Mouse (Mus musculus): ENCODE data around the gene Fam169b. TPM values are rescaled to one million over a fixed set of nuclear protein-coding genes. Genes with fewer than 3 reads are reported as not detected.
"Not testable (repeated sequence)": the region's sequence is repeated elsewhere in the genome, so short reads cannot be mapped to it uniquely, and the experiment has no call there.

Gene Fam169b
- total RNA-seq, 1 experiment from 2014 or later, result 0.55 TPM

- ATAC-seq (replicated peaks; ENCODE audit: low read depth, poor library complexity, severe bottlenecking), result peak; percentile 79
Observed at GRCm38 (mm10) chr7:68282304-68283132, 8.9 kb downstream of the Fam169b start.

GRCm38 (mm10) chr7:68283133-68283520 is 9.5 kb downstream of the Fam169b start:
- ATAC-seq (replicated peaks; ENCODE audit: low read depth, poor library complexity, severe bottlenecking), result not testable (repeated sequence)

- ATAC-seq (replicated peaks; ENCODE audit: low read depth, poor library complexity, severe bottlenecking), result 0 out of 2 replicates have a peak, but pooled peaks have one; percentile 7
Observed at GRCm38 (mm10) chr7:68283776-68284175, 10.1 kb downstream of the Fam169b start.

- ATAC-seq (replicated peaks; ENCODE audit: low read depth, poor library complexity, severe bottlenecking), result no peak
Observed at GRCm38 (mm10) chr7:68285851-68286298, 12.2 kb downstream of the Fam169b start.

- ATAC-seq (replicated peaks; ENCODE audit: low read depth, poor library complexity, severe bottlenecking), result no peak
Observed at GRCm38 (mm10) chr7:68286526-68287481, 13.2 kb downstream of the Fam169b start.

GRCm38 (mm10) chr7:68287582-68287981 is 13.9 kb downstream of the Fam169b start:
- ATAC-seq (replicated peaks; ENCODE audit: low read depth, poor library complexity, severe bottlenecking), result no peak

- not testable (repeated sequence) for ATAC-seq (replicated peaks; ENCODE audit: low read depth, poor library complexity, severe bottlenecking)
Observed at GRCm38 (mm10) chr7:68288000-68288399, 14.4 kb downstream of the Fam169b start.

GRCm38 (mm10) chr7:68289081-68289480 is 15.4 kb downstream of the Fam169b start:
- no peak for ATAC-seq (replicated peaks; ENCODE audit: low read depth, poor library complexity, severe bottlenecking)

GRCm38 (mm10) chr7:68291603-68292002 is 18.0 kb downstream of the Fam169b start:
- ATAC-seq (replicated peaks; ENCODE audit: low read depth, poor library complexity, severe bottlenecking), result no peak

GRCm38 (mm10) chr7:68293997-68294789 is 20.6 kb downstream of the Fam169b start:
- ATAC-seq (replicated peaks; ENCODE audit: low read depth, poor library complexity, severe bottlenecking), result no peak

GRCm38 (mm10) chr7:68296487-68296886 is 22.8 kb downstream of the Fam169b start:
- 0 out of 2 replicates have a peak, but pooled peaks have one; percentile 20 for ATAC-seq (replicated peaks; ENCODE audit: low read depth, poor library complexity, severe bottlenecking)

- peak; percentile 33; the same call in 1 of the 2 replicates for ATAC-seq (replicated peaks; ENCODE audit: low read depth, poor library complexity, severe bottlenecking)
Observed at GRCm38 (mm10) chr7:68298381-68299076, 24.9 kb downstream of the Fam169b start.

GRCm38 (mm10) chr7:68301160-68301559 is 27.5 kb downstream of the Fam169b start:
- ATAC-seq (replicated peaks; ENCODE audit: low read depth, poor library complexity, severe bottlenecking), result no peak

GRCm38 (mm10) chr7:68302586-68303433 is 29.2 kb downstream of the Fam169b start:
- peak; percentile 95 for ATAC-seq (replicated peaks; ENCODE audit: low read depth, poor library complexity, severe bottlenecking)

GRCm38 (mm10) chr7:68303685-68304084 is 30.0 kb downstream of the Fam169b start:
- ATAC-seq (replicated peaks; ENCODE audit: low read depth, poor library complexity, severe bottlenecking), result no peak

- no peak for ATAC-seq (replicated peaks; ENCODE audit: low read depth, poor library complexity, severe bottlenecking)
Observed at GRCm38 (mm10) chr7:68305781-68306575, 32.3 kb downstream of the Fam169b start.

- no peak for ATAC-seq (replicated peaks; ENCODE audit: low read depth, poor library complexity, severe bottlenecking)
Observed at GRCm38 (mm10) chr7:68306756-68307155, 33.1 kb downstream of the Fam169b start.
